Mouse (Mus musculus): ENCODE results near the gene Fsip1.

GRCm38 (mm10) chr2:118118045-118118444 is 138.7 kb downstream of the Fsip1 start:
- no peak for TF ChIP-seq CTCF (IDR thresholded peaks at IDR 0.05; ENCODE audit: low read depth)
- no peak for TF ChIP-seq EP300 (IDR thresholded peaks at IDR 0.05; ENCODE audit: low read depth)

Measured in heart, postnatal 0 days (tissue).